Mouse (Mus musculus) limb, embryonic 15.5 days (tissue): Measurements from ENCODE around the gene Clptm1. TPM values are rescaled to one million over a fixed set of nuclear protein-coding genes. Genes with fewer than 3 reads are reported as not detected.

Experiments
- ATAC-seq: fragments of 200-750 bp; cut with Nextera tagmentation; 2 replicates; pipeline ENCODE4 v1.8.0; 2017; ENCODE audit warnings: low read depth, moderate TSS enrichment; ENCODE audit not compliant: insufficient number of reproducible peaks, low FRiP score, low TSS enrichment
- H3K27ac ChIP-seq: fragments of 300-500 bp; sonication (generic); 2 replicates; pipeline ENCODE4 v1.5.1; 2015; ENCODE audit warnings: moderate library complexity, mild to moderate bottlenecking, inconsistent platforms
- H3K27me3 ChIP-seq: fragments of 300-500 bp; sonication (generic); 2 replicates; pipeline ENCODE4 v1.6.1; 2015; ENCODE audit warnings: inconsistent platforms
- H3K36me3 ChIP-seq: fragments of 300-500 bp; sonication (generic); 2 replicates; pipeline ENCODE4 v1.6.1; 2015; ENCODE audit warnings: inconsistent platforms
- H3K4me1 ChIP-seq: fragments of 300-500 bp; sonication (generic); 2 replicates; pipeline ENCODE4 v1.6.1; 2015; ENCODE audit warnings: inconsistent platforms
- H3K4me2 ChIP-seq: fragments of 300-500 bp; sonication (generic); 2 replicates; pipeline ENCODE4 v1.6.1; 2015; ENCODE audit warnings: mild to moderate bottlenecking, inconsistent platforms
- H3K4me3 ChIP-seq: fragments of 300-500 bp; sonication (generic); 2 replicates; pipeline ENCODE4 v1.5.1; 2015; ENCODE audit warnings: mild to moderate bottlenecking, inconsistent platforms
- H3K9ac ChIP-seq: fragments of 300-500 bp; sonication (generic); 2 replicates; pipeline ENCODE4 v1.6.1; 2015; ENCODE audit warnings: inconsistent platforms
- H3K9me3 ChIP-seq: fragments of 300-500 bp; sonication (generic); 2 replicates; pipeline ENCODE4 v1.6.1; 2016; ENCODE audit warnings: inconsistent platforms
- WGBS: fragments of 180-500 bp; shearing (Covaris S2); methylation state at CpG from one replicate; pipeline ENCODE4 v1.1.7; 2015; 5-methylcytosine and 5-hydroxymethylcytosine counted together
- polyA plus RNA-seq: library from polyadenylated mRNA; unstranded; fragments of >200 nt; fragmentation: Nextera tagmentation; extraction: Ambion mirVana; gene quantifications from 2 replicates; pipeline ENCODE4 v1.2.1, GENCODE M21; 2015

Clptm1 gene
- polyA plus RNA-seq, 1 experiment from 2014 or later: 73.4 TPM

DNA sequence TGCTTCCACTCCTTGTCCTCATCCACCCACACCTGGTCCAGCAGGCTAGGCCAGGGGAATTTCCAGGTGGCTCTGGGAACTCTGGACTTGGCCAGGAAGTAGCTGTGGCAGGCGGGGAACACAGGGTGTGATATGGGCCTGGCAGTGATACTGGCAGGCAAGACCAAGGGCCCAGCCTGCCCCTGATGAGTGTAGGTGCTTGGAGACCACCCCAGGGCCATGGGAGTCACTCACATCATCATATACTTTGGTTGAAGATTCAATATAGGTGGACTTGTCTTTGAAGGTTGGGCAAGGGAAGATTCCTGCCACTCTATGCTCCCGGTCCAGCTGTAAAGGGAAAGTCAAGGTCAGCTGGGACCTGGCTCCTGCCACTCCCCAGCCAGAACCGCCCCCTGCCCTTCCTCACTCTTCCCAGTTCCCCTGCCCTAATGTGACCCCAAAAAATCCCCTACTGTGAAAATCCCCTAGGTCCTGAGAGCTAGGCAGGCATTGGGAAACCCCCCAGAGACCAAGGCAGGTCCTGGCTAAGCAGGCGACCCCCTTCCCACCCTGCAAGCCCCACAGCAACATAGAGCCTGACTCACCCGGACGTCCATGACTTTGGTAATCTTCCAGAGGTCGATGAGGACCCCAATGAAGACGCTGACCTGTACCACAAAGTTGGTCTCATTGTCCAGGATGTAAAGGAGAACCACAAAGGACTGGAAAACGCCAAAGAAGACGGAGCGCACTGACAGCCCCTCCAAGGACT, 29.6 kb downstream of the Clptm1 start:
- no peak overlapping the region for H3K4me2 ChIP-seq
- no peak for ATAC-seq
- H3K9me3 ChIP-seq: no peaks in the 10 kb centered on the region
- 85% methylated on average over 11 of the region's 11 CpGs for WGBS
- H3K9ac ChIP-seq: no peak overlapping the region
- H3K27me3 ChIP-seq: no peaks in the 10 kb centered on the region
- H3K4me1 ChIP-seq: no peaks in the 10 kb centered on the region
- no peak overlapping the region for H3K27ac ChIP-seq
- H3K36me3 ChIP-seq: peaks cover 85% of the 10 kb centered on the region
- no peak overlapping the region for H3K4me3 ChIP-seq

DNA sequence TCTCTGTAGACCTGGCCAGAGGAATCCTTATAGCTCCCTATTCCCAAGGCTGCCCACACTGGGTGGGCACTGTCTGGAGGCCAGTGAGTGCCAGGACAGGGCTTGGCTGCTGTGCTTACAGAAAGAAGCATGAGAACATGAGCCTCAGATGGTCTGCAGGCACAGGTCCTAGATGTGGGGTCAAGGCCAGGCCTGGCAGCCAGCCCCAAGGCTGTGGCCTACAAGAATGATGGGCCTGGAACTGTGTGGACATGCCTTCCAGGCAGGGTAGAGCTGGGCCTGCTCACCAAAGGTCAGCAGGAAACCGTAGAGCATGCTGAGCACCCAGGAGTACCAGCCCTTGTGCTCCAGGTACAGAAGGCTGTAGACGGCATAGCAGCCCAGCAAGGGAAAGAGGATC, 30.2 kb downstream of the Clptm1 start:
- no peak for ATAC-seq
- Histone ChIP-seq H3K4me2 (no peak overlapping the region), H3K27ac (no peak overlapping the region), H3K36me3 (peaks cover 78% of the 10 kb centered on the region), H3K4me1 (peaks cover 4% of the 10 kb centered on the region; the same call in 1 of the 2 replicates), H3K27me3 (no peaks in the 10 kb centered on the region), H3K9me3 (no peaks in the 10 kb centered on the region), H3K9ac (no peak overlapping the region), H3K4me3 (no peak overlapping the region)
- 91% methylated on average over 2 of the region's 2 CpGs for WGBS

GRCm38 (mm10) chr7:19633855-19634254, 31.0 kb downstream of the Clptm1 start:
- no peak for ATAC-seq
- Histone ChIP-seq H3K36me3 (peaks cover 71% of the 10 kb centered on the region), H3K4me1 (peaks cover 7% of the 10 kb centered on the region; the same call in 1 of the 2 replicates), H3K9ac (no peak overlapping the region), H3K4me3 (no peak overlapping the region), H3K4me2 (no peak overlapping the region), H3K27me3 (no peaks in the 10 kb centered on the region), H3K27ac (no peak overlapping the region), H3K9me3 (no peaks in the 10 kb centered on the region)
- WGBS: 92% methylated on average over 15 of the region's 15 CpGs

DNA sequence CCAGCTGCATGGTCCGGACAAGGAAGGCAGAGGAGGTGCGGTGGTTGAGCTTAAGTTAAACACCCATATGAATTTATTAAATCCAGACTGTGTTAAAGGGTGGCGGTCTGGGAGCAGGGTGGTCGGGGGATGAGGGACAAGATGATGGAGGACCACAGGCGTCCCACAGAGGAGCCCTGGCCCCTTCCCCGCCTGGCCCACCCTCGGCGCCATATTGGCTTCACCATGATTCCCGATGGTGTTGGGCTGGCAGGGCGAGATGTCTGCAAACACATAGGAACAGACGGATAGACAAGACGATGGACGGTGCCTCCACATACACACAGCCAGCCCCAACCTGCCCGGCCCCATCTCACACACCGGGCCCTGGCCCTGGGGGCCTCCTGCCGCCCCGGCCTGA, 31.6 kb downstream of the Clptm1 start:
- no peaks in the 10 kb centered on the region for H3K9me3 ChIP-seq
- peaks cover 11% of the 10 kb centered on the region; the same call in 1 of the 2 replicates for H3K4me1 ChIP-seq
- H3K9ac ChIP-seq: no peak overlapping the region
- 86% methylated on average over 17 of the region's 17 CpGs for WGBS
- no peak overlapping the region for H3K27ac ChIP-seq
- peaks cover 64% of the 10 kb centered on the region for H3K36me3 ChIP-seq
- no peak for ATAC-seq
- H3K27me3 ChIP-seq: no peaks in the 10 kb centered on the region
- H3K4me3 ChIP-seq: no peak overlapping the region
- H3K4me2 ChIP-seq: no peak overlapping the region

DNA sequence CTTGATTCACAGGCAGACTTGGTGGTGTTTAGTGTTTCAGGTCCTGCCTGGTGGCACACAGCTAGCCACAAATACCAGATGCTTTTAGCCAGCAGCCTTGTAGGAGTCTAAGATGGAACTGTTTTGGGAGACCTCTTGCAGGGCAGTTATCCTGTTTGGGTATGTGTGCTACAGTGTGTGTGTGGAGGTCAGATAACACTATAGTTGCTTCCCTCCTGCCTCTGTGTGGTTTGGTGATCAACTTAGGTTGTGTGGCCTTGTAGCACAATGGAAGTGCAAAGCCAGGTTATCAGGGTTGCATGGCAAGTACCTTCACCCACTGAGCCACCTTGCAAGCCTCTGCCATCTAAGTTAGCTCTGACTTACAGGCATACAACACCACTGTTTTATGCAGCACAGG, 32.1 kb downstream of the Clptm1 start:
- Histone ChIP-seq H3K4me1 (peaks cover 15% of the 10 kb centered on the region; the same call in 1 of the 2 replicates), H3K36me3 (peaks cover 59% of the 10 kb centered on the region), H3K9ac (no peak overlapping the region), H3K27me3 (no peaks in the 10 kb centered on the region), H3K4me2 (no peak overlapping the region), H3K4me3 (no peak overlapping the region), H3K27ac (no peak overlapping the region), H3K9me3 (no peaks in the 10 kb centered on the region)
- ATAC-seq: no peak

- ATAC-seq: no peak
- Histone ChIP-seq H3K4me2 (no peak overlapping the region), H3K9me3 (no peaks in the 10 kb centered on the region), H3K27me3 (no peaks in the 10 kb centered on the region), H3K9ac (no peak overlapping the region), H3K36me3 (peaks cover 55% of the 10 kb centered on the region), H3K4me3 (no peak overlapping the region), H3K27ac (no peak overlapping the region), H3K4me1 (peaks cover 16% of the 10 kb centered on the region; the same call in 1 of the 2 replicates)
Measured at GRCm38 (mm10) chr7:19632275-19632674, 32.6 kb downstream of the Clptm1 start.

DNA sequence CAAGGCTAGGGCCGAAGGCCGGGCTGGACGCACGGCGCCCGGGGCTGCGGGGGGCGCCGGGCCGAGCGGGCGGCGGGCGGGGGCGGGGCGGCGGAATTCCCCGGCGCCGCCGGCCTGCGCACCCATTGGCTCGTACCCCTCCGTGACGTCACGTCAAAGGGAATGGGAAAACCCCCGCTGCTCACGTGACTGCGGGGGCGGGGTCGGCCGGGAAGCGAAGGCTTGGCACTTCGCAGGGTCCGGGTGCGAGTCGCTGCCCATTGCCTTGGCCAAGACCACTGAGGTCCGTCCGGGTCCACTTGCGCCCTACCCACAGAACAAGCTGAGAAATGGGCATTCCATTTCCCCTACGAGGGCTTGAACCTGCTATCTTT, 35.5 kb downstream of the Clptm1 start, which contains the start of gene Relb:
Gene Relb (minus strand): TSS at position 78 of the 374 bp plus-strand sequence.
- Histone ChIP-seq H3K4me2 (peak within 1 kb of the TSS; percentile 95), H3K4me3 (peak within 1 kb of the TSS; percentile 89), H3K27me3 (no peaks in the 10 kb centered on the region), H3K4me1 (peaks cover 16% of the 10 kb centered on the region; the same call in 1 of the 2 replicates), H3K9ac (peak within 1 kb of the TSS; percentile 65), H3K36me3 (peaks cover 26% of the 10 kb centered on the region), H3K27ac (peak within 1 kb of the TSS; percentile 91), H3K9me3 (no peaks in the 10 kb centered on the region)
- 1% methylated on average over 23 of the region's 41 CpGs for WGBS
- ATAC-seq: peak; percentile 40

DNA sequence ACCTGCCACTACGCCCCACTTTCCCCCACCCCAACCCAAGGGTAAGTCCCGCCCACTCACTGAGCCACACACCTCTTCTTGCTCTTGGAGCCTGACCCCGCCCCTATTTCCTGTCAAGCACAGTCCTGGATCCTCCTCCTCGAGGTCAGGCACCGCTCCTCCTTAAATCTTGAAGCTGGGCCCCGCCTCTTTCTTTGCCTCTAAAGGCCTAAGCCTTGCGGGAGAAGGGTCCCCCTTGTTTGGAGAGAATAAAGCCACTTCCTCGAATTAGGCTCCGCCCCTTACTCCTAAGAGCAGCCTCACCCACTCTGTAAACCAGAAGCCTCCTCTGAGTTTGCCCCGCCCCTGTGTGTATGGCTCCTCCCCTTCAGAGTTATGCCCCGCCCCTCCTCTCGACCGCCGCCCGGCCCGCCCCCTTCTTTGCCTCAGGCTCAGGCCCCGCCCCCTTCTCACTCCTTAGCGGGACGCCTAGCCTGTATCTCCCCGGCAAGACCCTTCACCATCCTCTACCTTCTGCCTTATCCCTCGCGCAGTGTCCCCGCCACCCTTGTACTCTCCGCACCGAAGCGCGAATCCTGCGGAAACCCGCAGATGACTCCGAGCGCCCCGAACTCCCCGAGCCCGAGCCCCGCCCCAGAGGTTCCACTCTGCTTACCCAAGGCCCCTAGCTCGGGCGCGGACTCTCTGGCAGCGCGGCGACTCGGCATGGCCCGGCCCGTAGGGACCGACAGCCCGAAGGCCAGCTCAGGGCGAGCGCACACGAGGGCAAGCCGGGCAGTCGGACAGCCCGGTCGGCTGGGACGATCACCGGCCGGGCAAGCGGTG, 36.1 kb downstream of the Clptm1 start:
- 1% methylated on average over 55 of the region's 57 CpGs for WGBS
- ATAC-seq: peak; percentile 89
- peaks cover 20% of the 10 kb centered on the region for H3K36me3 ChIP-seq
- H3K9ac ChIP-seq: peak overlapping the region; percentile 65
- peak overlapping the region; percentile 89 for H3K4me3 ChIP-seq
- H3K9me3 ChIP-seq: no peaks in the 10 kb centered on the region
- H3K27me3 ChIP-seq: no peaks in the 10 kb centered on the region
- peak overlapping the region; percentile 91 for H3K27ac ChIP-seq
- H3K4me1 ChIP-seq: peaks cover 16% of the 10 kb centered on the region; the same call in 1 of the 2 replicates
- H3K4me2 ChIP-seq: peak overlapping the region; percentile 95

GRCm38 (mm10) chr7:19628192-19628535, 36.7 kb downstream of the Clptm1 start:
- H3K4me2 ChIP-seq: peak overlapping the region; percentile 95
- H3K27me3 ChIP-seq: no peaks in the 10 kb centered on the region
- peak overlapping the region; percentile 89 for H3K4me3 ChIP-seq
- no peak for ATAC-seq
- H3K9ac ChIP-seq: no peak overlapping the region
- no peaks in the 10 kb centered on the region for H3K9me3 ChIP-seq
- peaks cover 16% of the 10 kb centered on the region; the same call in 1 of the 2 replicates for H3K4me1 ChIP-seq
- H3K27ac ChIP-seq: peak overlapping the region; percentile 91
- H3K36me3 ChIP-seq: peaks cover 14% of the 10 kb centered on the region
- 15% methylated on average over 17 of the region's 17 CpGs for WGBS

DNA sequence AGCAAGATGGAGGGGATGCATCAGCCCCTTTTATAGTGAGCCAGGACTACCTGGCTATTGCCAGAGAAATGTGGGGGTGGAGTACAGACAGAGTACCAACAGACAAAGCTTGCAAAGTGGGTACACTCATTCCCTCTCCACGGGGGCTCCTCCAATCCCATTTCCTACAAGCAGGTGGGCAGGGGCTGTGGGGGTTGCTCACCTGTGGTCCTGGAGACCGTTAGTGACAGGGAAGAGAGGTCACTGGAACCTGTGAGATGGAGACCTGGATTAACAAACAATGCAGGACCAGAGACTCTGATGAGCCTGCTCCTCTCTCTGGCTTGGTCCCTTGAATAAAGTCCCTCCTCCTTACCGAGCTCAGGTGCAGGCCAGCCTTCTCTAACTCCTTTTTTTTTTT, 37.1 kb downstream of the Clptm1 start:
- no peaks in the 10 kb centered on the region for H3K9me3 ChIP-seq
- no peak for ATAC-seq
- H3K27ac ChIP-seq: 0 out of 2 replicates have a peak overlapping the region, but pooled peaks have one; percentile 91
- H3K4me1 ChIP-seq: peaks cover 16% of the 10 kb centered on the region; the same call in 1 of the 2 replicates
- no peak overlapping the region for H3K9ac ChIP-seq
- peak overlapping the region; percentile 95 for H3K4me2 ChIP-seq
- peaks cover 9% of the 10 kb centered on the region for H3K36me3 ChIP-seq
- H3K4me3 ChIP-seq: peak overlapping the region; percentile 89
- H3K27me3 ChIP-seq: no peaks in the 10 kb centered on the region
- 67% methylated on average over 3 of the region's 3 CpGs for WGBS

- Histone ChIP-seq H3K4me3 (no peak overlapping the region), H3K4me1 (peaks cover 14% of the 10 kb centered on the region), H3K27me3 (0 out of 2 replicates have a peak, but pooled peaks cover 4% of the 10 kb centered on the region), H3K36me3 (no peaks in the 10 kb centered on the region), H3K27ac (no peak overlapping the region), H3K4me2 (no peak overlapping the region), H3K9me3 (no peaks in the 10 kb centered on the region), H3K9ac (no peak overlapping the region)
- 74% methylated on average over 2 of the region's 2 CpGs for WGBS
- ATAC-seq: no peak
Measured at GRCm38 (mm10) chr7:19623433-19623832, 41.4 kb downstream of the Clptm1 start.

DNA sequence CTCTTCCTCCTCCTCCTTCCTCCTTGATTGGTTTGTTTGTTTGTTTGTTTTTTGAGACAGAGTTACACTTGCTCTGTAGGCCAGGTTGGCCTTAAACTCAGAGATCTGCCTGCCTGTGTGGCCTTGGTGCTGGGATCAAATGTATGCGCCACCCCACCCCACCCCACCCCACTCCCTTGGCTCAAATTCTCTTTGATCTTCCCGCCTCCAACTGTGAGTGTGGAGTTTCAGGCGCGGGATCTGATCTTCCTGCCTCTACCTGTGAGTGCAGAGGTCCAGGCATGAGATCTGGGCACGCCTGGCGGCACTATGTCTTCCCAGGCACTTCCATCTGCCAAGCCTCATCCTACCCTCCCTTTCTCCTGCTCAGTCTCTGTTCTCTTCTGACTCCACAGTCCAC, 42.6 kb downstream of the Clptm1 start:
- Histone ChIP-seq H3K36me3 (no peaks in the 10 kb centered on the region; the same call in 1 of the 2 replicates), H3K4me2 (no peak overlapping the region), H3K27ac (no peak overlapping the region), H3K9ac (no peak overlapping the region), H3K4me3 (no peak overlapping the region), H3K4me1 (peaks cover 7% of the 10 kb centered on the region), H3K27me3 (0 out of 2 replicates have a peak, but pooled peaks cover 4% of the 10 kb centered on the region), H3K9me3 (no peaks in the 10 kb centered on the region)
- no peak for ATAC-seq
- 13% methylated on average over 6 of the region's 6 CpGs for WGBS
